Mouse (Mus musculus) splenic B cell, adult 2 months (primary cell): ENCODE results near the gene Aff3.

Source experiments
- DNase-seq: peaks from one replicate; pipeline ENCODE4 v3.0.0-alpha.2; 2011; ENCODE audit warnings: low read depth, low spot score
- H3K27me3 ChIP-seq: 2 replicates; pipeline ENCODE4 v1.6.1; 2012; ENCODE audit warnings: mild to moderate bottlenecking, low read length, moderate library complexity, mixed read lengths; ENCODE audit not compliant: control insufficient read depth, poor library complexity, insufficient read depth, severe bottlenecking
- H3K36me3 ChIP-seq: 2 replicates; pipeline ENCODE4 v1.6.1; 2012; ENCODE audit warnings: mild to moderate bottlenecking, low read length, moderate library complexity, mixed read lengths; ENCODE audit not compliant: control insufficient read depth, poor library complexity, insufficient read depth, severe bottlenecking

The Aff3 gene

GRCm38 (mm10) chr1:38242559-38242958, 422.2 kb downstream of the Aff3 start:
- DNase-seq: no peak
- peaks cover 3% of the 10 kb centered on the region; the same call in 1 of the 2 replicates for H3K36me3 ChIP-seq
- no peaks in the 10 kb centered on the region for H3K27me3 ChIP-seq

DNA sequence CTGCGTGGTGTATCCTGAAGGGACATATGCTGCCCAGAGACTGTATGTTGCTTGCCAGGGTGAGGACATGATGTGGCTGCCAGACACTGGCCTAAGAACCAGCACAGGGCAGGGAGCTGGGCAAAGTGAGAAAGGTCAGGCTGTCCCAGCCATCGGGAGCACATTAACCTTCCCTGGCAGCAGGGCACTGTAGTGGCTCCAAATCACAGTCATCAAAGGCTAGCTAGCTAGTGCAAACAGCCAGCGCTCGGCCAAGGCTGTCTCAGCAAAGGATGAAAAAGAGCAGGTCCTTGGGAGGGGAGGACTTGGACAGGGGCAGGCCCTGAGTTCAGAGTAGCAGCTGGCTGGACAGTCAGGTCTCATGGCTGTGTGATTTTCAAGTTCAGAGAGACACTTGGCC, 423.0 kb downstream of the Aff3 start:
- H3K27me3 ChIP-seq: no peaks in the 10 kb centered on the region
- H3K36me3 ChIP-seq: peaks cover 3% of the 10 kb centered on the region; the same call in 1 of the 2 replicates
- no peak for DNase-seq

- H3K36me3 ChIP-seq: peaks cover 2% of the 10 kb centered on the region; the same call in 1 of the 2 replicates
- DNase-seq: no peak
- H3K27me3 ChIP-seq: no peaks in the 10 kb centered on the region
Observed at GRCm38 (mm10) chr1:38241221-38241666, 423.5 kb downstream of the Aff3 start.

DNA sequence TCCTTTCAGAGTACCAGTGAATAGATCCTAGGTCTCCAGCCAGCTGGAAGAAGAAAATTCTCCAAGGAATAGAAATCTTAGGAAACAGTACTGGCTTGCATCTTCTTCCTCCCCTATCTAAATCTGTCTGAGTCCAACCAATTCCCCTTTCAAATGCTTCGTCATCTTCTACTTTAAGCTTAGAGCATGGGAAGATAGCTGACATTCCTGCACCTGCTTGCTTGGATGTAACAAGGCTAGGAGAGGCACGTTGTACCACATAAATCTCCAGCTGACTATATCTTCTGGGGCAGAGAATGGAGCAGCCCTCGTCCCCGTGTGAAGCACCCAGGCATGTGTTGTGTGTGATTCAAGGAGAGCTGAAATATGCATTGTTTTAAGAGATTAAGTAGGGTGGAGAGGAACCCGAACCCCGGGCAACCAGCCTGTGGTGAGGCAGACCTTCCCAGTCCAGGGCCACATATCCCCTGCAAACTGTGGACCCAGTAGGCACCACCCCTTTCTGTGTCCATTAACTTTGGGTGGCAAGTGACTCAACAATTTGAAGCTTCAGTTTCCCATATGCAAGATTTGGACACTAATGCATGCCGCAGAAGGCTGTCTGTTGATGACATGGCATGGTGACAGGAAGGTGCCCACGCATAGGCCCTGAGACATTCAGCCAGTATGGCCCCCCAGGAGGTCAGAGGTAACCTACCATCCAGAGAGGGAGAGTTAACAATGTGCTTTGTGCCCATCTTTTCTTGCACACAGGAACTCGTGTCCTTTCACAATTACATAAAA, 424.1 kb downstream of the Aff3 start:
- DNase-seq: no peak
- H3K36me3 ChIP-seq: peaks cover 2% of the 10 kb centered on the region; the same call in 1 of the 2 replicates
- H3K27me3 ChIP-seq: no peaks in the 10 kb centered on the region

- peaks cover 2% of the 10 kb centered on the region; the same call in 1 of the 2 replicates for H3K36me3 ChIP-seq
- no peak for DNase-seq
- H3K27me3 ChIP-seq: no peaks in the 10 kb centered on the region
Observed at GRCm38 (mm10) chr1:38239516-38239915, 425.2 kb downstream of the Aff3 start.

GRCm38 (mm10) chr1:38237831-38238230, 426.9 kb downstream of the Aff3 start:
- no peak for DNase-seq
- no peaks in the 10 kb centered on the region for H3K27me3 ChIP-seq
- H3K36me3 ChIP-seq: peaks cover 3% of the 10 kb centered on the region; the same call in 1 of the 2 replicates

- no peaks in the 10 kb centered on the region for H3K27me3 ChIP-seq
- H3K36me3 ChIP-seq: peaks cover 3% of the 10 kb centered on the region; the same call in 1 of the 2 replicates
- no peak for DNase-seq
Observed at GRCm38 (mm10) chr1:38237027-38237787, 427.5 kb downstream of the Aff3 start.

- DNase-seq: no peak
- H3K27me3 ChIP-seq: no peaks in the 10 kb centered on the region
Observed at GRCm38 (mm10) chr1:38233121-38233520, 431.6 kb downstream of the Aff3 start.

GRCm38 (mm10) chr1:38230041-38230440, 434.7 kb downstream of the Aff3 start:
- DNase-seq: peak; percentile 4
- H3K27me3 ChIP-seq: no peaks in the 10 kb centered on the region
- H3K36me3 ChIP-seq: peaks cover 2% of the 10 kb centered on the region; the same call in 1 of the 2 replicates

More at GRCm38 (mm10) chr1:38233121-38233520, 431.6 kb downstream of the Aff3 start:
- H3K36me3 ChIP-seq: peaks cover 2% of the 10 kb centered on the region; the same call in 1 of the 2 replicates

- Histone ChIP-seq H3K27me3 (no peaks in the 10 kb centered on the region), H3K36me3 (no peaks in the 10 kb centered on the region; the same call in 1 of the 2 replicates)
- no peak for DNase-seq
Observed at GRCm38 (mm10) chr1:38228806-38229205, 435.9 kb downstream of the Aff3 start.

DNA sequence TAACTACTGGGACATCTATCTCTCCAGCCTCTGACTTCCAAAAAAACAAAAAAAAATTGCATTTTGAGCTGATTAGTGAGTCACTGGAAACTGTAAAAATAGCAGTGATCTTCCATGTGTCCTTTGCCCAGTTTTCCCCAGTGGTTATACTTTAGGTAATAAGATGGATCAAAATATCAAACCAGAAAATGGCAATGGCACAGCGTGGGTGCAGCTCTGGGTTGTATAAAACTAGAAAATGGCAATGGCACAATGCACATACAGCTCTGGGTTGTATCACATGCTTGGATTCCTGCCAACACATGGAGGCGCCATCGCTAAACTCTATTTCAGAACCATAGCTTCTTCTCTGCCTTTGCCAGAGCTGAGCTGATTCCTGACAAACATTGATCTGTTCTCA, 439.6 kb downstream of the Aff3 start:
- Histone ChIP-seq H3K27me3 (no peaks in the 10 kb centered on the region), H3K36me3 (no peaks in the 10 kb centered on the region; the same call in 1 of the 2 replicates)
- DNase-seq: no peak

GRCm38 (mm10) chr1:38222160-38222559, 442.6 kb downstream of the Aff3 start:
- DNase-seq: no peak
- no peaks in the 10 kb centered on the region for H3K27me3 ChIP-seq

DNA sequence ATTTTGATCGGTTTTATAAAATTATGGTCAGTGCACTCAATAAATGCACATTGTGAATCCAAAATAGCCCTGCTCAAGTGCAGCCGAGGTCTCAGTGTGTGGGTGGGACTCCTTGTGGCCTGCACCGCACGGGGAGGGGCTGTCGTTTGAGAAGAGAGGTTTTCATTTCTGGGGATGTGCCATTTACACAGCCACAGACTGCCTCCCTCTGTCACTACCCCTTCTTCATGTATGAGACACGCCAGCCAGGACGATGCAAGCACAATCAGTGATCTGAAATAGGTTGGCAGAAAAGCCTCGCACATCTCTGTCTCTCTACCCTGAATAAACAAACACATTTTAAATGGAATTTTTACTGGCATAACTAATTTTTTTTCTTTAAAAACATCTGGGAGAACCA, 443.3 kb downstream of the Aff3 start:
- H3K27me3 ChIP-seq: no peaks in the 10 kb centered on the region
- H3K36me3 ChIP-seq: peaks cover 6% of the 10 kb centered on the region; the same call in 1 of the 2 replicates
- DNase-seq: no peak

More at GRCm38 (mm10) chr1:38222160-38222559, 442.6 kb downstream of the Aff3 start:
- H3K36me3 ChIP-seq: peaks cover 5% of the 10 kb centered on the region; the same call in 1 of the 2 replicates

GRCm38 (mm10) chr1:38217912-38218795, 446.6 kb downstream of the Aff3 start:
- Histone ChIP-seq H3K27me3 (no peaks in the 10 kb centered on the region), H3K36me3 (peaks cover 10% of the 10 kb centered on the region; the same call in 1 of the 2 replicates)
- no peak for DNase-seq
